Mouse (Mus musculus): ENCODE data around the gene H2afx.

DNA sequence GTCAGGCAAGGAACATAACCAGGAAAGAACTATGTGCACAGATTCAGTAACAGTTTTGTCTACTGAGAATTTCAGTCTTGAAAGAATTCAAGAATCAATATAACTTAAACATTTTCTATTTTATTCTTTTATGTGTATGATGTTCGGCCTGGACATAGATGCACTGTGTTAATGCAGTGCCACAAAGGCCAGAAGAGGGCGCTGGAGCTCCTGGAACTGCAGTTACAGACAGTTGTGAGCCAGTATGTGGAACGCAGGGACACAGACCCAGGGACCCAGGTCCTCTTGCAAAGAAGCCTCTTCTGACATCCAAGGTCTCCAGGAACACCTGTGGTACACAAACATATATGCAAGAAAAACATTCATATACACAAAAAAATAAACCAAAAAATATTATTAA lies 30.0 kb downstream of the H2afx start:
- TF ChIP-seq CTCF (conservative IDR thresholded peaks at IDR 0.05; ENCODE audit: insufficient read depth, insufficient read length, low read depth, low read length) (peak; percentile 69), POLR2A (IDR thresholded peaks at IDR 0.05; ENCODE audit: low read depth, low read length) (no peak)
